9 mouse cellular contexts compared by ENCODE assay signal in the genomic region with DNA sequence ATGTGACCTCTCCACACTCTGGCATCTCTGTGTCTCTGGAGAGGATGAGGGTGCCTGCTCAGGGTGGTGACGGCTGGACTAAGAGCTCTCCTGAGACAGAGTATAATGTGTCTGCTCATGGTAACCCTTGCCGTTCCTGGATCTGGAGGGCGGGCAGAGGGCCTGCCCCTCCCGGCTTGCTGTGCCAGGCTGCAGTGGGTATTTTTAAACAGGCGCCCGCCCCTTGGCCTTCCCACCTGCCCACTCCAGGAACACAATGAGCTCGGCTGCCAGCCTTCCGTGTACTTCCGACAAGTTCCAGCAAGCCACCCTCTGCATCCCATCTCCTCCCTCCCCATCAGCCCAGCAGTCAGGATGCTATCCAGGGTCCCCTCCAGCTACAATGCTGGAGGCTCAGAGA. TPM values are rescaled to one million over a fixed set of nuclear protein-coding genes. Genes with fewer than 3 reads are reported as not detected.
DNase-seq lines count a peak whose midpoint lies in the region; ATAC-seq and TF ChIP-seq lines count a peak whose summit lies in the region.
"Had no signal": no experiment of that assay in that cellular context is flagged by ENCODE, and none has a peak within 500 bp of the region (broad histone marks: within the 10 kb centered on the region; RNA-seq: fewer than 3 reads in every experiment).

No protein-coding gene starts in this region.

- H3K9ac ChIP-seq in midbrain, embryonic 12.5 days (replicated peaks): no peak overlapping the region
- H3K9ac ChIP-seq in midbrain, embryonic 16.5 days (ENCODE audit: low read depth, low read length): no peak overlapping the region
- no peak overlapping the region for H3K9ac ChIP-seq in hindbrain, postnatal 0 days (replicated peaks; ENCODE audit: low read length)
- H3K9ac ChIP-seq in stomach, embryonic 15.5 days: no peak overlapping the region
- H3K9ac ChIP-seq: limb, embryonic 15.5 days had no signal

- H3K4me1 ChIP-seq in midbrain, embryonic 12.5 days: peaks cover 27% of the 10 kb centered on the region
- H3K4me1 ChIP-seq in midbrain, embryonic 16.5 days (ENCODE audit: control insufficient read depth, insufficient read depth, low read length): peaks cover 7% of the 10 kb centered on the region
- H3K4me1 ChIP-seq in hindbrain, postnatal 0 days (ENCODE audit: insufficient read depth, low read length): peaks cover 12% of the 10 kb centered on the region
- H3K4me1 ChIP-seq in stomach, embryonic 15.5 days: peaks cover 73% of the 10 kb centered on the region

- H3K27me3 ChIP-seq in midbrain, embryonic 12.5 days: no peaks in the 10 kb centered on the region
- no peaks in the 10 kb centered on the region for H3K27me3 ChIP-seq in midbrain, embryonic 16.5 days (ENCODE audit: control insufficient read depth, insufficient read depth, low read depth, low read length)
- H3K27me3 ChIP-seq in hindbrain, postnatal 0 days (ENCODE audit: insufficient read depth, low read length): no peaks in the 10 kb centered on the region
- no peaks in the 10 kb centered on the region for H3K27me3 ChIP-seq in stomach, embryonic 15.5 days (replicated peaks)
- H3K27me3 ChIP-seq: limb, embryonic 15.5 days had no signal

- H3K27ac ChIP-seq in midbrain, embryonic 12.5 days (replicated peaks): peak overlapping the region; percentile 40
- no peak overlapping the region for H3K27ac ChIP-seq in midbrain, embryonic 16.5 days (ENCODE audit: low read length)
- H3K27ac ChIP-seq in hindbrain, postnatal 0 days: peak overlapping the region; percentile 41; the same call in 1 of the 2 replicates
- H3K27ac ChIP-seq in stomach, embryonic 15.5 days: peak overlapping the region; percentile 55; the same call in 1 of the 2 replicates
- H3K27ac ChIP-seq: limb, embryonic 15.5 days had no signal

- ATAC-seq in midbrain, embryonic 12.5 days (ENCODE audit: low FRiP score, low read depth): 0 out of 2 replicates have a peak, but pooled peaks have one; percentile 5
- ATAC-seq in midbrain, embryonic 16.5 days: no peak
- no peak for ATAC-seq in hindbrain, postnatal 0 days
- ATAC-seq in stomach, embryonic 15.5 days (ENCODE audit: insufficient read depth, low FRiP score, low read depth): no peak

- no peaks in the 10 kb centered on the region for H3K9me3 ChIP-seq in midbrain, embryonic 12.5 days
- H3K9me3 ChIP-seq in midbrain, embryonic 16.5 days (replicated peaks; ENCODE audit: control insufficient read depth, low read length, poor library complexity, severe bottlenecking): no peaks in the 10 kb centered on the region
- no peaks in the 10 kb centered on the region for H3K9me3 ChIP-seq in hindbrain, postnatal 0 days (ENCODE audit: low read length)
- H3K9me3 ChIP-seq in stomach, embryonic 15.5 days: no peaks in the 10 kb centered on the region
- H3K9me3 ChIP-seq: limb, embryonic 15.5 days had no signal

- DNase-seq in adrenal gland, postnatal 10 days: peak; percentile 65
- no peak for DNase-seq in adrenal gland, postnatal 4 days (ENCODE audit: low spot score in 2 of 2)
- no peak for DNase-seq in hindbrain, postnatal 0 days (ENCODE audit: low spot score)
- no peak for DNase-seq in layer of hippocampus, postnatal 10 days (ENCODE audit: low spot score in 2 of 2)
- no peak for DNase-seq in right cerebral cortex, postnatal 36 days (ENCODE audit: low spot score in 2 of 2)

- no peak for TF ChIP-seq CTCF in hindbrain, postnatal 0 days (IDR thresholded peaks at IDR 0.05; ENCODE audit: low read depth)

- H3K4me3 ChIP-seq in midbrain, embryonic 12.5 days: no peak overlapping the region
- H3K4me3 ChIP-seq in midbrain, embryonic 16.5 days (ENCODE audit: low read depth, low read length): no peak overlapping the region
- no peak overlapping the region for H3K4me3 ChIP-seq in hindbrain, postnatal 0 days (ENCODE audit: low read length)
- no peak overlapping the region for H3K4me3 ChIP-seq in stomach, embryonic 15.5 days (replicated peaks)
- H3K4me3 ChIP-seq: limb, embryonic 15.5 days had no signal

- peak overlapping the region; percentile 16 for H3K4me2 ChIP-seq in midbrain, embryonic 12.5 days (replicated peaks)
- no peak overlapping the region for H3K4me2 ChIP-seq in midbrain, embryonic 16.5 days (ENCODE audit: low read length)
- no peak overlapping the region for H3K4me2 ChIP-seq in hindbrain, postnatal 0 days (ENCODE audit: low read depth, low read length)
- H3K4me2 ChIP-seq in stomach, embryonic 15.5 days: peak overlapping the region; percentile 12; the same call in 1 of the 2 replicates
- H3K4me2 ChIP-seq: limb, embryonic 15.5 days had no signal

- H3K36me3 ChIP-seq in midbrain, embryonic 12.5 days: peaks cover 8% of the 10 kb centered on the region; the same call in 1 of the 2 replicates
- H3K36me3 ChIP-seq in midbrain, embryonic 16.5 days (ENCODE audit: control insufficient read depth, insufficient read depth, low read length): no peaks in the 10 kb centered on the region
- no peaks in the 10 kb centered on the region for H3K36me3 ChIP-seq in hindbrain, postnatal 0 days (ENCODE audit: insufficient read depth, low read length)
- peaks cover 6% of the 10 kb centered on the region; the same call in 1 of the 2 replicates for H3K36me3 ChIP-seq in stomach, embryonic 15.5 days

- 48% methylated on average over 9 of the region's 9 CpGs for WGBS in midbrain, embryonic 12.5 days
- 33% methylated on average over 9 of the region's 9 CpGs for WGBS in midbrain, embryonic 16.5 days
- WGBS in hindbrain, postnatal 0 days: 29% methylated on average over 9 of the region's 9 CpGs
- WGBS in stomach, embryonic 15.5 days: 34% methylated on average over 9 of the region's 9 CpGs

RNA-seq across cellular contexts. Expression of gene Arhgef17, which starts 20.1 kb away (rescaled TPM):
- 10 to 100 TPM; 35.2 to 43.2 TPM for total RNA-seq in adrenal gland, postnatal 10 days (2021)
- 10 to 100 TPM; 73.3 to 79.3 TPM for total RNA-seq in adrenal gland, postnatal 4 days (2021)
- 7.1 and 7.9 TPM in 2 replicates for polyA plus RNA-seq in midbrain, embryonic 12.5 days (2016; fragmentation: Nextera tagmentation; extraction: Ambion mirVana)
- polyA plus RNA-seq in midbrain, embryonic 16.5 days (2015; fragmentation: Nextera tagmentation; extraction: Ambion mirVana): 13.8 and 17.6 TPM in 2 replicates
- 72.3 and 74.5 TPM in 2 replicates for total RNA-seq in hindbrain, postnatal 0 days (2014; rRNA removed)
- polyA plus RNA-seq in hindbrain, postnatal 0 days (2015; fragmentation: Nextera tagmentation; extraction: Ambion mirVana): 8.1 and 10.1 TPM in 2 replicates
- 6.2 and 7.9 TPM in 2 replicates for polyA plus RNA-seq in stomach, embryonic 15.5 days (2015; fragmentation: Nextera tagmentation; extraction: Ambion mirVana)
- 10 to 100 TPM; 76.5 to 81.6 TPM for total RNA-seq in layer of hippocampus, postnatal 10 days (2021)

RNA-seq across cellular contexts. Expression of gene Relt, which starts 48.5 kb away (rescaled TPM):
- total RNA-seq in adrenal gland, postnatal 10 days (2021): 1 to 10 TPM; 2.8 to 6.7 TPM
- 1 to 10 TPM; 5.8 to 6.0 TPM for total RNA-seq in adrenal gland, postnatal 4 days (2021)
- polyA plus RNA-seq in midbrain, embryonic 12.5 days (2016; fragmentation: Nextera tagmentation; extraction: Ambion mirVana): 2.3 and 2.4 TPM in 2 replicates
- polyA plus RNA-seq in midbrain, embryonic 16.5 days (2015; fragmentation: Nextera tagmentation; extraction: Ambion mirVana): 5.0 and 5.4 TPM in 2 replicates
- 10.5 and 12.2 TPM in 2 replicates for total RNA-seq in hindbrain, postnatal 0 days (2014; rRNA removed)
- 5.0 and 6.2 TPM in 2 replicates for polyA plus RNA-seq in hindbrain, postnatal 0 days (2015; fragmentation: Nextera tagmentation; extraction: Ambion mirVana)
- 3.2 and 4.1 TPM in 2 replicates for polyA plus RNA-seq in stomach, embryonic 15.5 days (2015; fragmentation: Nextera tagmentation; extraction: Ambion mirVana)
- total RNA-seq in layer of hippocampus, postnatal 10 days (2021): 1 to 10 TPM; 8.1 to 9.7 TPM

Comparison
In these comparisons a context has a peak if more than half of its experiments do, and no peak if none do; other contexts are left out.
1. H3K4me2 ChIP-seq: peak in midbrain, embryonic 12.5 days (single experiment) and stomach, embryonic 15.5 days (single experiment); none in midbrain, embryonic 16.5 days (single experiment) and hindbrain, postnatal 0 days (single experiment).